Mouse (Mus musculus) heart, embryonic 13.5 days (tissue): ENCODE measurements around the gene Ncf2. TPM values are rescaled to one million over a fixed set of nuclear protein-coding genes. Genes with fewer than 3 reads are reported as not detected.

Experiments
- ATAC-seq: fragments of 200-750 bp; cut with Nextera tagmentation; 2 replicates; pipeline ENCODE4 v1.8.0; 2017; ENCODE audit warnings: moderate TSS enrichment; ENCODE audit not compliant: insufficient number of reproducible peaks, low FRiP score, low TSS enrichment; ENCODE audit errors: extremely low read depth
- H3K27ac ChIP-seq: fragments of 300-500 bp; sonication (generic); replicated peaks from 2 replicates; pipeline ENCODE4 v1.5.1; 2015; ENCODE audit warnings: moderate library complexity, mild to moderate bottlenecking, inconsistent platforms
- H3K27me3 ChIP-seq: fragments of 300-500 bp; sonication (generic); replicated peaks from 2 replicates; pipeline ENCODE4 v1.6.1; 2015; ENCODE audit warnings: mild to moderate bottlenecking, inconsistent platforms
- H3K36me3 ChIP-seq: fragments of 300-500 bp; sonication (generic); 2 replicates; pipeline ENCODE4 v1.6.1; 2015; ENCODE audit warnings: mild to moderate bottlenecking, inconsistent platforms
- H3K4me1 ChIP-seq: fragments of 300-500 bp; sonication (generic); 2 replicates; pipeline ENCODE4 v1.6.1; 2015; ENCODE audit warnings: inconsistent platforms
- H3K4me2 ChIP-seq: fragments of 300-500 bp; sonication (generic); 2 replicates; pipeline ENCODE4 v1.6.1; 2015; ENCODE audit warnings: inconsistent platforms, mild to moderate bottlenecking, moderate library complexity
- H3K4me3 ChIP-seq: fragments of 300-500 bp; sonication (generic); 2 replicates; pipeline ENCODE4 v1.5.1; 2015; ENCODE audit warnings: moderate library complexity, mild to moderate bottlenecking, inconsistent platforms
- H3K9ac ChIP-seq: fragments of 300-500 bp; sonication (generic); 2 replicates; pipeline ENCODE4 v1.6.1; 2015; ENCODE audit warnings: inconsistent platforms, mild to moderate bottlenecking, moderate library complexity
- H3K9me3 ChIP-seq: fragments of 300-500 bp; sonication (generic); 2 replicates; pipeline ENCODE4 v1.6.1; 2016; ENCODE audit warnings: inconsistent platforms
- WGBS: fragments of 180-500 bp; shearing (Covaris S2); methylation state at CpG from one replicate; pipeline ENCODE4 v1.1.7; 2015; ENCODE audit warnings: mixed read lengths; 5-methylcytosine and 5-hydroxymethylcytosine counted together
- polyA plus RNA-seq: library from polyadenylated mRNA; unstranded; fragments of >200 nt; fragmentation: Nextera tagmentation; extraction: Ambion mirVana; gene quantifications from 2 replicates; pipeline ENCODE4 v1.2.1, GENCODE M21; 2015

The Ncf2 gene
- polyA plus RNA-seq, 1 experiment from 2014 or later: 4.6 TPM

- Histone ChIP-seq H3K4me3 (no peak overlapping the region), H3K9me3 (no peaks in the 10 kb centered on the region), H3K36me3 (no peaks in the 10 kb centered on the region), H3K27me3 (no peaks in the 10 kb centered on the region), H3K4me1 (peaks cover 28% of the 10 kb centered on the region), H3K9ac (no peak overlapping the region), H3K4me2 (no peak overlapping the region), H3K27ac (no peak overlapping the region)
- no peak for ATAC-seq
- 71% methylated on average over 7 of the region's 7 CpGs for WGBS
Observed at GRCm38 (mm10) chr1:152820911-152821695, 21.1 kb downstream of the Ncf2 start.

- Histone ChIP-seq H3K4me1 (peaks cover 21% of the 10 kb centered on the region), H3K36me3 (no peaks in the 10 kb centered on the region), H3K9me3 (no peaks in the 10 kb centered on the region), H3K4me3 (no peak overlapping the region), H3K9ac (no peak overlapping the region), H3K4me2 (no peak overlapping the region), H3K27me3 (no peaks in the 10 kb centered on the region), H3K27ac (no peak overlapping the region)
- ATAC-seq: no peak
- WGBS: 86% methylated on average over 4 of the region's 4 CpGs
Observed at GRCm38 (mm10) chr1:152821746-152822145, 21.8 kb downstream of the Ncf2 start.

- H3K4me1 ChIP-seq: peaks cover 4% of the 10 kb centered on the region
- no peak for ATAC-seq
- no peak overlapping the region for H3K4me3 ChIP-seq
- H3K9ac ChIP-seq: no peak overlapping the region
- H3K36me3 ChIP-seq: no peaks in the 10 kb centered on the region
- no peaks in the 10 kb centered on the region for H3K9me3 ChIP-seq
- H3K27ac ChIP-seq: no peak overlapping the region
- 59% methylated on average over 9 of the region's 9 CpGs for WGBS
- no peaks in the 10 kb centered on the region for H3K27me3 ChIP-seq
- no peak overlapping the region for H3K4me2 ChIP-seq
Observed at GRCm38 (mm10) chr1:152824206-152824605, 24.2 kb downstream of the Ncf2 start.

DNA sequence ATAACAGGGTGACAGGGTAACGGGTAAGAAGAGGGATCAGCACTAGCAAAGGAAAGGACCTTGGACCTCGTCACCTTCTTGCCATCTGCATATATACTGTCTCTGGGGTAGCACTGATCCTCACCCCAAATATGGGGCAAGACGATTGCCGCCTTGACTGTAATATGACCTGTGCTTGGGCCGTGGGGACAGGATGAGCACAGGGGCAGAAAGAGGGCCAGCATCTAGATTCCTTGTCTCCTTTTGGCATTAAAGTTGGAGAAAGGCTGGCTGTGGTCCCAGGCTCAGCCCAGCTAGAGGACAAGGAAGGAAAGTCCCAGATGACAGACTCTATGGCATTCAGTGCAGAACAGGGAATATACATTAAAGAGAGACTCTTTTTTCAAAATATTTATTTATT is 26.5 kb downstream of the Ncf2 start:
- Histone ChIP-seq H3K27ac (no peak overlapping the region), H3K9ac (no peak overlapping the region), H3K27me3 (no peaks in the 10 kb centered on the region), H3K9me3 (no peaks in the 10 kb centered on the region), H3K4me1 (no peaks in the 10 kb centered on the region), H3K4me3 (no peak overlapping the region), H3K36me3 (no peaks in the 10 kb centered on the region), H3K4me2 (no peak overlapping the region)
- ATAC-seq: no peak
- 74% methylated on average over 5 of the region's 5 CpGs for WGBS

GRCm38 (mm10) chr1:152828168-152828567 is 28.2 kb downstream of the Ncf2 start:
- Histone ChIP-seq H3K9me3 (no peaks in the 10 kb centered on the region), H3K9ac (no peak overlapping the region), H3K4me1 (no peaks in the 10 kb centered on the region), H3K36me3 (peaks cover 6% of the 10 kb centered on the region; the same call in 1 of the 2 replicates), H3K4me2 (no peak overlapping the region), H3K27ac (no peak overlapping the region), H3K27me3 (no peaks in the 10 kb centered on the region), H3K4me3 (no peak overlapping the region)
- ATAC-seq: no peak
- 73% methylated on average over 5 of the region's 5 CpGs for WGBS

DNA sequence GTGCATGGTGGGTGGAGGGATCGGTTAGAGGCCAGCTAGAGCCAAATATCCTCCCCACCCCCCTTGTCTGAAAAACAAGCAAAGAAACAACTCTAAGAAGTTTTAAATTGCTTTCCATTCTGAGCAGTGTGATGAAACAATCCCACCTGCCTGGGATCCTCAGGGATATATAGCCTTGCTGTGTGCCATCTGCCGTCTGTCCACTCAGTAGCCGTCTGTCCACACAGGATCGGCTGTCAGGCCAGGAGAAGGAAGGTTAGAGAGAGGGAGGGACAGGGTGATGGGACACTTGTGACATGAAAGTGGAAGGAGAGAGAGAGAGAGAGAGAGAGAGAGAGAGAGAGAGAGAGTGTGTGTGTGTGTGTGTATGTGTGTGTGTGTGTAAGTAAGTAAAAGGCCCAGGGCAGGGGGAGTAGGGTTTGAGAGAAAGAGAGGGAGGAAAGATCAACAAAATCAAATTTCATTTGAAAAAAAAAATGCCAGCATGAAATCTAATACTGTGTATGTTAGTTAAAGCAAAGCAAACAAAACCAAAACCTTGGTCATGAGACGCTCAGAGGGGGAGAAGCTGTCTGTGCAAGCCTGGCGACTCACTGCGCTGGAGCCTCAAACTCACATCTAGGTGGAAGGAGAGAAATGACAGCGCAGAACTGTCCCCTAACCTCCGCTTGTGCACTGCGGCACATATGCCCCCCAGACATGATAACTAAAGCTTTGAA is 28.8 kb downstream of the Ncf2 start:
- peaks cover 7% of the 10 kb centered on the region; the same call in 1 of the 2 replicates for H3K36me3 ChIP-seq
- no peak overlapping the region for H3K9ac ChIP-seq
- WGBS: 78% methylated on average over 10 of the region's 10 CpGs
- ATAC-seq: no peak
- no peaks in the 10 kb centered on the region for H3K9me3 ChIP-seq
- H3K4me3 ChIP-seq: no peak overlapping the region
- no peak overlapping the region for H3K4me2 ChIP-seq
- H3K4me1 ChIP-seq: no peaks in the 10 kb centered on the region
- H3K27ac ChIP-seq: no peak overlapping the region
- H3K27me3 ChIP-seq: no peaks in the 10 kb centered on the region

DNA sequence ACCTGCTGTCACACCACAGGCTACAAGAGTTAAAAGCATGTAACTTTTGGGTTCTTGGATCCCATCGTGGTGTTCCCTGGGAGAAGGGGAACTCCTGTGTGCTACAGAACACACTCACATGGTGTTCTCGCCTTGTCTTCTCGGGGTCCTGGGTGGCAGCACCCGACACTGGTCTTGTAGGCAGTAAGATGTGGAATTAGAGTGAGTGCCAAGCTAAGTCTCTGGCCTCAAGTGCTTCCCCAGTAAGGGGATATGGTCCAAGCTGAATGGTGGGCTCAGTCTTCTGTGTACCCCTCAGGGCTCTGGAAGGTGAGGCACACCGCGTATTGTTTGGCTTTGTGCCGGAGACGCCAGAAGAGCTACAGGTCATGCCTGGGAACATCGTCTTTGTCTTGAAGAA is 30.1 kb downstream of the Ncf2 start:
- Histone ChIP-seq H3K4me3 (no peak overlapping the region), H3K27ac (no peak overlapping the region), H3K27me3 (no peaks in the 10 kb centered on the region), H3K9ac (no peak overlapping the region), H3K36me3 (peaks cover 8% of the 10 kb centered on the region), H3K4me1 (no peaks in the 10 kb centered on the region), H3K9me3 (no peaks in the 10 kb centered on the region), H3K4me2 (no peak overlapping the region)
- WGBS: 89% methylated on average over 9 of the region's 9 CpGs
- ATAC-seq: no peak

GRCm38 (mm10) chr1:152831003-152831402 is 31.0 kb downstream of the Ncf2 start:
- no peak overlapping the region for H3K4me3 ChIP-seq
- no peaks in the 10 kb centered on the region for H3K9me3 ChIP-seq
- peaks cover 17% of the 10 kb centered on the region for H3K36me3 ChIP-seq
- no peak for ATAC-seq
- H3K4me1 ChIP-seq: no peaks in the 10 kb centered on the region
- WGBS: 80% methylated on average over 8 of the region's 8 CpGs
- no peak overlapping the region for H3K9ac ChIP-seq
- H3K27me3 ChIP-seq: no peaks in the 10 kb centered on the region
- H3K4me2 ChIP-seq: no peak overlapping the region
- no peak overlapping the region for H3K27ac ChIP-seq

- Histone ChIP-seq H3K4me2 (no peak overlapping the region), H3K36me3 (peaks cover 23% of the 10 kb centered on the region), H3K27ac (no peak overlapping the region), H3K4me3 (no peak overlapping the region), H3K9me3 (no peaks in the 10 kb centered on the region), H3K4me1 (no peaks in the 10 kb centered on the region), H3K27me3 (no peaks in the 10 kb centered on the region), H3K9ac (no peak overlapping the region)
- ATAC-seq: no peak
- WGBS: 74% methylated on average over 5 of the region's 5 CpGs
Observed at GRCm38 (mm10) chr1:152831619-152832018, 31.6 kb downstream of the Ncf2 start.

- Histone ChIP-seq H3K9ac (no peak overlapping the region), H3K4me1 (no peaks in the 10 kb centered on the region), H3K27me3 (no peaks in the 10 kb centered on the region), H3K36me3 (peaks cover 30% of the 10 kb centered on the region), H3K9me3 (no peaks in the 10 kb centered on the region), H3K4me3 (no peak overlapping the region), H3K27ac (no peak overlapping the region), H3K4me2 (no peak overlapping the region)
- WGBS: 82% methylated on average over 6 of the region's 6 CpGs
- no peak for ATAC-seq
Observed at GRCm38 (mm10) chr1:152832316-152832715, 32.3 kb downstream of the Ncf2 start.

GRCm38 (mm10) chr1:152835061-152835460 is 35.1 kb downstream of the Ncf2 start:
- Histone ChIP-seq H3K4me3 (no peak overlapping the region), H3K4me2 (no peak overlapping the region), H3K9ac (no peak overlapping the region), H3K4me1 (no peaks in the 10 kb centered on the region), H3K36me3 (peaks cover 55% of the 10 kb centered on the region), H3K27me3 (no peaks in the 10 kb centered on the region), H3K9me3 (no peaks in the 10 kb centered on the region), H3K27ac (no peak overlapping the region)
- 92% methylated on average over 3 of the region's 3 CpGs for WGBS
- ATAC-seq: no peak
